Mouse (Mus musculus): ENCODE measurements around the gene Tet3. TPM values are rescaled to one million over a fixed set of nuclear protein-coding genes. Genes with fewer than 3 reads are reported as not detected.

Gene Tet3
- polyA plus RNA-seq, 1 experiment: 9.3 TPM

Other genes with a start within 250 kb of the Tet3 start
- gene Slc4a5, start 239.3 kb downstream of the Tet3 start, polyA plus RNA-seq (2012; rRNA removed): 0.88 and 4.0 TPM in 2 replicates
- 7.6 and 9.6 TPM in 2 replicates for gene Mthfd2, start 133.2 kb downstream of the Tet3 start, polyA plus RNA-seq (2012; rRNA removed)
- 24.2 and 28.6 TPM in 2 replicates for gene Mob1a, start 133.1 kb downstream of the Tet3 start, polyA plus RNA-seq (2012; rRNA removed)
- 13.7 and 17.4 TPM in 2 replicates for gene Bola3, start 109.9 kb downstream of the Tet3 start, polyA plus RNA-seq (2012; rRNA removed)
- gene Dguok, start 47.9 kb upstream of the Tet3 start, polyA plus RNA-seq (2012; rRNA removed): 39.5 and 40.1 TPM in 2 replicates
- 1,466 and 1,484 TPM in 2 replicates for gene Actg2, start 77.2 kb upstream of the Tet3 start, polyA plus RNA-seq (2012; rRNA removed)
- 14.4 and 17.0 TPM in 2 replicates for gene Stambp, start 113.6 kb upstream of the Tet3 start, polyA plus RNA-seq (2012; rRNA removed)
- not detected in 2 replicates for gene Clec4f, start 197.1 kb upstream of the Tet3 start, polyA plus RNA-seq (2012; rRNA removed)
- gene Cd207, start 218.8 kb upstream of the Tet3 start, polyA plus RNA-seq (2012; rRNA removed): not detected in 2 replicates